Mouse (Mus musculus) lung, adult 2 months (tissue): ENCODE measurements around the gene Bloc1s1.

Experiments used
- CTCF ChIP-seq: fragments of 200-500 bp; IDR thresholded peaks from 2 replicates; pipeline ENCODE4 v1.5.1; 2011; ENCODE audit warnings: mild to moderate bottlenecking, low read length, control low read depth; ENCODE audit not compliant: insufficient read depth
- POLR2A ChIP-seq: fragments of 200-500 bp; IDR thresholded peaks from 2 replicates; pipeline ENCODE4 v1.6.1; 2011; ENCODE audit warnings: low read depth, mild to moderate bottlenecking, control low read depth, low read length, borderline replicate concordance; ENCODE audit errors: extremely low read depth

DNA sequence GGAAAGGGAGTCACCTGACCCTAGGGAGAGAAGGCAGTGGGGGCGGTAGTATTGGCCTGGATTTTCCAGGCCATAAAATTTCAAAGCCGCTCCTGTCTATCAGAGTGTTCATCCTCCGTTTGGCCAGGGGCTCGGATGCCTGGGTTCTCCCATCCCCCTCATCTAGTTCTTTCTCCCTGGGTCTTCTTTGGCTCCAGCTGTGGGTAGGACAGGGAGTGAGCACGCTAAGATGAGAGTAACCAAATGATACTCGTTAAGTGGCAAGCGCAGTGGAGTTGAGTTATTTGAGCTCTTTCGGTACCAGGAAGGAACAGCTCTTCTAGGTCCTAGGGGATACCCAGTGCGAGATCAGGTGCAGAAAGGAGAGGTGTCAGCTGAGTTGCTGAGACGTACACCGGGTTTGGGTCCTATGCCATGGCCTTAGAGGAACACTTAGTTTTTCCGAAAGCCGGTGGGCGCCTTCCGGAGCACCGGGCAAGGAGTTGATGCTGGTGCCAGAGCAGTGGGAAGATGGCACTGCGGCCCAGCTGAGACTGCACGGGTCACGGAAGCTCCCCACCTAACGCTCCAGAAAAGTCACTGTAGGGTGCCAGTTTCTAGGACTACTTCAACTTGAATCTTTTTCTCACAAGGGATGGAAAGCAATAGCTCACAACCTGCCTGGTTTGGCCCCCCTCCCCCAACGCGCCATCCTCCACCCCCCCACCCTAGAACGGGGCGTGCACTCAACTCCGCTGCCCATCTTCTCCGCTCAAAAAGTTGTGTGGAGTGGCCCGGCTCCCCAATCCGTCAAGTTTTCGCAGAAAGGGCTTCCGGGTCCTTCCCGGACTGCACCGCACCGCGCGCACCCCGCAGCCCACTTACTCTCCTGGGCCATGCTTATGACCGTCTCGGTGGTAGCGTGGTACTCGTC is 33.2 kb downstream of the Bloc1s1 start:
- TF ChIP-seq CTCF (no peak), POLR2A (no peak)
